Mouse (Mus musculus) liver, postnatal 0 days (tissue): ENCODE measurements around the gene Nat8f1.
"Not testable (repeated sequence)": the region's sequence is repeated elsewhere in the genome, so short reads cannot be mapped to it uniquely, and the experiment has no call there.

Experiments used
- CTCF ChIP-seq: sonication (generic); IDR thresholded peaks from 2 replicates; pipeline ENCODE4 v1.5.1; 2016; ENCODE audit warnings: antibody characterized with exemption, low read depth
- EP300 ChIP-seq: IDR thresholded peaks from 2 replicates; pipeline ENCODE4 v1.6.1; 2016; ENCODE audit warnings: antibody characterized with exemption, low read depth, mild to moderate bottlenecking

GRCm38 (mm10) chr6:85936508-85937465 lies 21.3 kb upstream of the Nat8f1 start:
- TF ChIP-seq CTCF, result peak; percentile 77
- TF ChIP-seq EP300, result not testable (repeated sequence)
